Mouse (Mus musculus) adrenal gland, postnatal 25 days (tissue): ENCODE data around the gene Zfp980. TPM values are rescaled to one million over a fixed set of nuclear protein-coding genes. Genes with fewer than 3 reads are reported as not detected.
"Not testable (repeated sequence)": the region's sequence is repeated elsewhere in the genome, so short reads cannot be mapped to it uniquely, and the experiment has no call there.

Experiments used
- DNase-seq: peaks from one replicate; pipeline ENCODE4 v3.0.0; 2021; ENCODE audit warnings: mixed read lengths
- long read RNA-seq: library from polyadenylated mRNA; stranded (forward); transcript quantifications from one replicate; pipeline ENCODE4 v2.0.0, GENCODE M21; 2021
- total RNA-seq: library from RNA; stranded (reverse); gene quantifications from 2 replicates; pipeline ENCODE4 v1.2.3, GENCODE M21; 2021

Zfp980 gene
- total RNA-seq: 0.55 and 1.0 TPM in 2 replicates
- long read RNA-seq: 0 reads

GRCm38 (mm10) chr4:145670385-145670784 is at the start of gene Zfp980:
Zfp980 (plus strand) TSS chr4:145670685.
- not testable (repeated sequence) for DNase-seq

GRCm38 (mm10) chr4:145640416-145641185 is 29.9 kb upstream of the Zfp980 start:
- DNase-seq: not testable (repeated sequence)

GRCm38 (mm10) chr4:145674286-145674780 is 3.8 kb downstream of the Zfp980 start:
- not testable (repeated sequence) for DNase-seq

GRCm38 (mm10) chr4:145680217-145680616 is 9.7 kb downstream of the Zfp980 start:
- DNase-seq: not testable (repeated sequence)

GRCm38 (mm10) chr4:145680672-145681387 is 10.3 kb downstream of the Zfp980 start:
- not testable (repeated sequence) for DNase-seq

GRCm38 (mm10) chr4:145682021-145682420 is 11.5 kb downstream of the Zfp980 start:
- DNase-seq: not testable (repeated sequence)

- DNase-seq: not testable (repeated sequence)
Observed at GRCm38 (mm10) chr4:145683024-145683766, 12.7 kb downstream of the Zfp980 start.

GRCm38 (mm10) chr4:145686061-145686460 is 15.6 kb downstream of the Zfp980 start:
- not testable (repeated sequence) for DNase-seq

GRCm38 (mm10) chr4:145744935-145745644 is 74.6 kb downstream of the Zfp980 start:
- peak; percentile 5 for DNase-seq

GRCm38 (mm10) chr4:145745645-145745991 is 75.1 kb downstream of the Zfp980 start:
- DNase-seq: not testable (repeated sequence)

Other genes with a start within 250 kb of the Zfp980 start
- 1.8 and 2.2 TPM in 2 replicates for gene Zfp990, start 159.9 kb upstream of the Zfp980 start, total RNA-seq
- gene Gm13212, start 85.5 kb upstream of the Zfp980 start, total RNA-seq: 2.8 and 4.5 TPM in 2 replicates
- gene Zfp986, start 198.1 kb downstream of the Zfp980 start, total RNA-seq: not detected in 2 replicates